Mouse (Mus musculus): Measurements from ENCODE around the gene Pga5.

Pga5 gene

GRCm38 (mm10) chr19:10661919-10662318 is 16.0 kb downstream of the Pga5 start:
- no peak for DNase-seq

DNA sequence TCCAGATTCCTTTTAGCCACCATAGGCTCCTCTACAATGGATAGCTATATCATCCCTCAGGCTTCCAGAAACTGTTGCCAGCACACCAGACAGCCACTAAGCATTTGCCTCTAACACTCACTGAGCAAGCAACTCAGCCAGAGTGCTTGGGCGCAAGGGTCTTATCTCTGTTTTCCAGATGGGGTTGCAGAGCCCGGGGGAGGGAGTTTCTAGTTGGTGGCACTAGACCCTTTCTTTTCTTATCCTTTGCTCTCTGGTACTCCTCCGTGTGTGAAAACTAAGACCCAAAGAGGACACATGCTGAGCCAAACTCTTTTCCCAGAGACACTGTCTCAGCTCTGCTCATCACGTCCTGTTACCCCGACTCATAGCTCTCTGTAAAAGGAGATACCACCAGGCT is 16.5 kb downstream of the Pga5 start:
- no peak for DNase-seq

DNA sequence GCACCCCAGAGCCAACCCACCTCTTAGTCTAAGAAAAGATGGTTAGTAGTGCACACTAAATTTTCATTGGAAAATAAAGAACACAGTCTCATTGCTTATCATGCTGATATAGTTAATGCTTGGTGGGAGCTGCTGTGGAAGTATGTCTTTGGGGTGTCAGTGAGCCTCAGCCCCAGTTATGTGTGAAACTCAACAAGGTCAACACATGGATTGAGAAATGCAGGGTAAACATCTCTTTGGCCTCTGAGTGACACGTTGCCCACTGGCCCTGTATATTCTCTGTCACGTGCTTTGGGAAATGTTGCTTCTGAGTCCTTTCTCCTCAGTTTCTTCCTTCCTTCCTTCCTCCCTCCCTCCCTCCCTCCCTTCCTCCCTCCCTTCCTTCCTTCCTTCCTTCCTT is 19.5 kb downstream of the Pga5 start:
- DNase-seq, result no peak

- DNase-seq, result peak; percentile 18 to 62
Measured at GRCm38 (mm10) chr19:10657742-10658141, 20.1 kb downstream of the Pga5 start.

GRCm38 (mm10) chr19:10656058-10656457 is 21.8 kb downstream of the Pga5 start:
- no peak for DNase-seq

DNA sequence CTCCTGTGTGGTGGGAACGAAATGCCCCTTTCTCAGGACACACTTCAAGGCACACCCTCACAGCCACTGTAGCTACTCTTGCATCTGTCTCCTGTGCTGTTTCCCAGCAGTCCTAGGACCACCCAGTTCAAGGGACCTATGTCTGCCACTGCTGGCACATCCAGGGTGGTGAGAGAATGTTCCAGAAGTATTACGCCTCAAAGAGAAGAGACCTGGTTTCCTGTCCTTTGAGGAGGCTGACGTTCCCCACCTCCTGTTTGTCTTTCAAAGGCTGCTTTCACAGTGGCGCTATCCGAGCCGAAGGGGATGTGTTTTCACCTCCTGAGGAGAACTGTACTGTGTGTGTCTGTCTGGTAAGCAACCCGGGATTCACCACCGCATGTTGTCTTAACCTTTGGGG is 29.7 kb downstream of the Pga5 start:
- no peak for DNase-seq

DNA sequence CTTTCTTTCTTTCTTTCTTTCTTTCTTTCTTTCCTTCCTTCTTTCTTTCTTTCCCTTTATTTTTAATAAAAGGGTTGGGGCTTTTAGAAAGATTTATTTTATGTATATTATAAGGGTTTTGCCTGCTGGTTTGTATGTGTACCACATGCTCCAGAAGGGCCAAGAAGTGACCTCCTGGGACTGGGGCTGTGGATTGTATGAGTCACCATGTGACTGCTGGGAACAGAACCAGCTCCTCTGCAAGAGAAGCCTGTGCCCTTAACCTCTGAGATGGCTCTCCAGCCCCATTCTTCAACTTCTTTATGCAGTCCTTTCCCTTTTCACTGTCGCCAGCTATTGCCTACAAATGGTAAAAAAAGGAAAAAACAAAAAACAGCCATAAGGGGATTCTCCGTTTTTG is 32.3 kb downstream of the Pga5 start:
- DNase-seq, result no peak

DNA sequence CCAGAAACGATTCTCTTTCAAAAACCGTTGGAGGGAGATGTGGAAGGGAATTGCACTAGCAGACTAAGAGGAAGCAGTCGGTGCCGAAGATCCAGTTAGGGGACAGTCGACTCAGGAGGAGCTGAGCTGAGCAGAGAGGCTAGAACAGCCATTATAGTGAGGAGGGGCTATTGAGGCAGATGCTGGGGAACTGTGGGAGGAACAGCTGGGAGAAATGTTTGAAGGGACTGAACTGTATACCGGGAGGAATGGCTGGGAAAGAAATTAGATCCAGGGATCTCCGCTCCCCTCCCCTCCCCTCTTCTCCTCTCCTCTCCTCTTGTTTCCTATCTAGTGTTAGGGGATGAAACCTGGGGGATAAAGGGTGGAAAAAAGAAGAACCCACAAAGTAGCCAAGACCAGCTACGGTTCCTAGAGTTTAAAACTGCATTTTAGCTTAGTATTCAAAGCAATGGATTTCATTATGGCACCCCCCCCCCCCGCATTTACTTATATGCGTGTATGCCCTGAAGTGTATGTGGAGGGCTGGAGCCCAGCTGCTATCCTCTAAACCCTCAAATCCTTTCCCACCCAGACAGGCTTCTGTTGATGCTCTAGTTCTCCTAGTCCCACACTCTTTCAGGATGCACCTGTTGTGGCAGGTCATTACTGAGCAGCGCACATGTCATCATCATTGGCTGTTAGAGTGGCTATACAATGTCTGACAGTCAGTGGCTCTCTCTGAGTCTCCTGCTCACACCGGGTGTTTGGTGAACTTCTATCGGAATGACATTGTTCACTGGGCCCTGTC is 37.1 kb downstream of the Pga5 start:
- no peak for DNase-seq

GRCm38 (mm10) chr19:10640080-10640479 is 37.8 kb downstream of the Pga5 start:
- DNase-seq, result no peak

GRCm38 (mm10) chr19:10637840-10638239 is 40.0 kb downstream of the Pga5 start:
- DNase-seq, result no peak

- peak; percentile 73 to 89 for DNase-seq
Measured at GRCm38 (mm10) chr19:10634872-10635318, 43.0 kb downstream of the Pga5 start.

DNA sequence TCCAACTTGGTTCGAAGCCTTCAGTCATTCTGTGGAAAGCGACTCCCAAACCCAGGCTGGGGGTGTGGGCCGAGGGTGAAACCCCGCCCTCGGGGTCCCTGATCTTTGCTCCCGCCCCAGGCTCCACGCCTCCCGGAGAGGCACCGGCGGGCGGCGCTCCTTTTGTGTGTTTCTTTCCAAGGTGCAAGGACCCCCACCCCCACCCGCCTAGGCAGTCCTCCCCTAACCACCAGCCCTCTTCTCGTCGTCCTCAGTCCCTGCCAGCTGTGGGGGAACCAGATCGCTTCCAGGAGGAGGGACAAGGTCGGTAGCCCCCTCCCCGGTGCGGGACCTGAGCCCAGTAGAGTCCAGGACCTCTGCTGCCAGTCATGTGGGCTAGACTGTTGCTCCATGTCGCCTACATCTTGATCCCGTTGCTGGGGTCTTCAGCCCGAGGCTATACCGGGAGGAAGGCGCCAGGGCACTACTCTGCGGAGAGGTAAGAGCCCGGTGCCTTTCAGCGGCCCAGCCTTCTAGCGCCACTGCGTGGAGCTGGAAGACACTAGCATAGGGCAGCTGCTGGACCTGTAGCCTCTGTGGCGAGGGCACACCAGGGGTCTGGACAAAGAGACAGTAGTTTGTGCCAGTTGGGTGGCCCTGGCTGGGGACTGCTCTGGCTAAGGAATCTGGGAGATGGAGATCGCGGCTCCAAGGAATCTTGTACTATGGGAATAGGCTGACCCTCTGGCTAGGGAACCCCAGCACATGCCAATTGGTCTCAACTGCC is 43.6 kb downstream of the Pga5 start, which contains the start of gene Vwce:
Gene Vwce (plus strand): TSS at position 108 of the 766 bp plus-strand sequence.
- peak; percentile 58 to 79 for DNase-seq
